Mouse (Mus musculus) left cerebral cortex, postnatal 10 days (tissue): Measurements from ENCODE around the gene Col4a4. TPM values are rescaled to one million over a fixed set of nuclear protein-coding genes. Genes with fewer than 3 reads are reported as not detected.

Experiments used
- DNase-seq, 2 experiments: peaks; one replicate each; pipeline ENCODE4 v3.0.0; 2021 to 2022; ENCODE audit warnings: low spot score in 2 of 2, mixed read lengths in 1 of 2; ENCODE audit errors: extremely low spot score in 1 of 2
- intact Hi-C: fragments of 180-260 bp; cut with DNase I; formaldehyde crosslinking; loops from one replicate; pipeline ENCODE4 v1.15.1; 2025
- total RNA-seq, 2 experiments: library from RNA; stranded (reverse); gene quantifications; 2 replicates each; pipeline ENCODE4 v1.2.3; 2021

Gene Col4a4
- total RNA-seq, 2 experiments from 2014 or later, result 4.8 to 4.9 TPM

DNA sequence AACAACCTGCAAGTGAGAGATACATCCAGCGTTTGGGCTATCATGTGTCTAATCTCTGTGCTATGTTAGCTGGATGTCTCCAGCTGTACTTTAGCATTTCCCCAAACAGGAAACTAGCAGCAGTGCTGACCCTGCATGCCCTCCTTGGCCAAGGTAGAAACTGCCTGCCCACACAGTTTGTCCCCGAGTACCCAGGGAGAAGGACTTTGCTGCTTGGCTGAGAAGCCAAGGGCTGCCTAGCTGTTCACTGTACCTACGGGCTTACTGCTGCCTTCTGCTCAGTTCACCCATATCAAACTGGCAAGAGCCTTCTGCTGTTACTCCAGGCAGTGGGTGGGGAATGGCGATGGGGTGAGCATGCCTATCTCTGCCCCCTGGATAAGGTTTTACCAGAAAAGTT lies 3.6 kb upstream of the Col4a4 start:
- intact Hi-C loops, result no loop called here
- no peak for DNase-seq

DNA sequence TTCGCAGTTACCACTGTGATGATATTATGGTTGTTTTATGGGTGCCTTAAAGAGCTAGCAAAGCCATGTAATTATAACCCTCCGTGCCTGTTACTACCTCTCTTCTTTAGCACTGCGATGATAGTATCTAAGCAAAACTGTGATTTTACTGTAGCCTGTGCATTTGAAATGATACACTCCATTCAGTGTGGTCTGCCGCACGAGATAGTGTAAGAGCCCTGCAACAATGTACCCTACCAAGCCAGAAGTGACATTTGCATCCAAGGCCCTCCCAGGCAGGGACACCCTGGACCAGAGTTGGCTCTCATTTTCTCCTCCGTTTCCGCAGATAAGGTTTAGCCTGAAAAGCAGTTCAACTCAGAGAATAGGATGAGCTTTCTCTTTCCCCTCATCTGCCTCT lies 668 bp downstream of the Col4a4 start:
- intact Hi-C loops, result no loop called here
- no peak for DNase-seq

GRCm38 (mm10) chr1:82578320-82578719 lies 8.3 kb downstream of the Col4a4 start:
- intact Hi-C loops, result no loop called here

GRCm38 (mm10) chr1:82577915-82578314 lies 8.7 kb downstream of the Col4a4 start:
- peak in 1 of 2 experiments; percentile 47 for DNase-seq
- intact Hi-C loops, result no loop called here

More at GRCm38 (mm10) chr1:82578320-82578719, 8.3 kb downstream of the Col4a4 start:
- no peak for DNase-seq

GRCm38 (mm10) chr1:82577339-82577738 lies 9.3 kb downstream of the Col4a4 start:
- DNase-seq, result no peak
- intact Hi-C loops, result no loop called here

- intact Hi-C loops, result no loop called here
- no peak for DNase-seq
Measured at GRCm38 (mm10) chr1:82576182-82576581, 10.5 kb downstream of the Col4a4 start.

DNA sequence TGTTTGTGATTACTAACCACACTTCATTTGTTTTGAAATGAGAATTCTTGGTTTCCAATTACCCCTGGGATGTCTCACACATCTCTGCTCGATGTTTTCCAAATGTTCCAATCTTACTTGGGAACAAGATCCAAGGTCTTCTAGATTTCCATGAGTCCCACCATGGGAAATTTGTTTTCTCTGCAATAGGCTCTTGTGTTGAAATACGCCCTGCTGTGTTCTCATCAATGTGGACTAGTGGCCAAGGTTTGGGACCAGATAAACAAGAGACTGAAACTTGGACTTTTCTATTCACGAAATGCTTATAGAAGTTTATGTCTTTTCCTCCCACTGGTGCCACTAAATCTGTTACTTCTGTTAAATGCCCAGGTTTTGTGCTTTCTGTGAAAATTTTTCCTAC lies 11.0 kb downstream of the Col4a4 start:
- DNase-seq, result no peak
- intact Hi-C loops, result no loop called here

DNA sequence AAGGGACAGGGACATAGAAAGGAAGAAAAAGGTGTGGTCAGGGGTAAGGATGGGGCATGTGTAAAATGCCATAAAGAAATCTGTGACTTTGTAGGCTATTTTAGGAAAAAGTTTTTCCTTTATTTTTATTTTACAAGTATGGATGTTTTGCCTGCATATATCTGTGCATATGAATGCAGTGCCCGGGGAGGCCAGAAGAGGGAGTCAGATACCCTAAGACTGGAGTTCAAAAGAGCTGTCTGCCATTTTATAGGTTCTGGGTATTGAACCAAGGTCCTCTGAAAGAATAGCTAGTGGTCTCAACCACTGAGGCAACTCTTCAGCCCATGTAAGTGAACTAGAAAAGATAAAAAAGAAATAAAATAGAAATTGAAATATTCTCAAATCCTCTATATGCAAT lies 14.9 kb downstream of the Col4a4 start:
- DNase-seq, result no peak
- intact Hi-C loops, result no loop called here

DNA sequence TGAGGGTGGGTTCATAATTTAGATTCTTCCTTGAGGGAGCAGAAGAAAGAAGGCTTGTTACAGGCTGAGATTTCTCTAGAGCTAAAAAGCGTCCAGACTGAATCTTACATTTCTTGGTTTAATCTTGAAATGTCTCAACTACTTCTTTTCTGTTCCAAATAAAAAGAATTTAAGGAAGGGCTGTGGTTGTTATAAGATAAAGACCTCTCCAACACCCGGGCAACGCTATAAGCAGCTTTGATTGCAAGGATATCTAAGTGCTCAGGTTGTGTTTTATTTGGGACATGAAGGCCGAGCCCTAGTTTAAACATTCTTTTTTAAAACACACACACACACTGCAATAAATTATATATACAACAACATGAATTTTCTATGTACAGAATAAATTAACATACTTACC lies 17.2 kb downstream of the Col4a4 start:
- DNase-seq, result no peak
- intact Hi-C loops, result no loop called here

GRCm38 (mm10) chr1:82560223-82560622 lies 26.4 kb downstream of the Col4a4 start:
- intact Hi-C loops, result no loop called here
- no peak for DNase-seq

DNA sequence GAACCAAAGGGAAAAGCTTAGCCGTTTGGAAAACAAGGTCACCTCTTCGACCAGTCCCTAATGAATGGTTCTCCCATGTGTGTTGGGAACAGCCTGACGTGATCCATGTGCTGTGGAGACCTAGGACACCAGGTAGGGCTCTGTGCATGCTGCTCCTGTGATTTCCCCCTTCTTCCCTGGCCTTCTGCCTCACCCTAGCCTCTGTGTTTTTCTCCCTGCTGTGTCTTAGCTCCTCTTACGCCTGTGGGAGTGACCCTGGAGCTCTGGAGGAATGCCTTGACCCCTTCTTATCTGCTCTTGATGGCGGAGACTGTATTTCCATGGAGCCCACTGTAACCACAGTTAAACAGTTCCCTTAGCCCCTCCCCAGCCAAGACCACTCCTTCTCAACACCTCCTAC lies 31.8 kb downstream of the Col4a4 start:
- DNase-seq, result no peak
- intact Hi-C loops, result loop anchor here (5.0 to 10.0 kb wide), 2 partner anchors 87 to 430 kb away; no protein-coding TSS in a partner anchor

GRCm38 (mm10) chr1:82554443-82554850 lies 32.2 kb downstream of the Col4a4 start:
- intact Hi-C loops, result loop anchor here (5.0 to 10.0 kb wide), 2 partner anchors 88 to 430 kb away; no protein-coding TSS in a partner anchor
- DNase-seq, result peak in 1 of 2 experiments; percentile 23

DNA sequence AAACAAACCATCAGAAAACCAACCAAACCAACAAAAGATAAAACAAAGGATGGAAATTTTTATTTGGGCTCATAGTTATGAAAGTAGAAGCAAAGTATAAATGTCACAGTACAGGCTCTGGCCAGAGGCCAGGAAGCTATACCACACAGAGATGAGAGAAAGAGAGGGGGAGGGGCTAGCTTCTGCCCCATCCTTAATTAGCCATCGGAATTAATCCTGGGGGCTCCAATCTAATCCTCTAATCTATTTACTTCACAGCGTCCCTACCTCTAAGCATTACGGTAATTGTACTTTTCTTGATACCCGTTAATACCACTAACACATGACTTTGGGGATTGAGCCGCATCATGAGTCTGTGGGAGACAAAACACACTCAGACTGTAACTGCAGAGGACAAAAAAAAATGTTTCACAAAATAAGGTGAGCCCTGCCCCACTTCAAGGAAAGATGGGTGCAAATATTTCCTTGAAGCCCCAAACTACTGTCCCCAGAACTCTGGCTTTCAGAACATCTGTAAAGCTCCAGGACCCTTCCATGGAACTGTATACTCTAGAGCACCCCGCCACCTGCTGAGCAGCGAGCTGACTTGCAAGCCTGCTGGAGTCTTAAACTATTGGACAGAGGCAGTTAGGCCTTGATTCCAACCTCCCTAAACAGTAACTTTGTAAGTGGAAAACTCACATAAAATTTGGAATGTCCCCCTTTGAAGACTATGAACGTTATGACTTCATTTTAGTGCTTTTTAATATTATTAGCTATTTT lies 41.3 kb downstream of the Col4a4 start:
- intact Hi-C loops, result no loop called here
- DNase-seq, result peak in 1 of 2 experiments; percentile 22

GRCm38 (mm10) chr1:82544419-82545185 lies 42.0 kb downstream of the Col4a4 start:
- intact Hi-C loops, result no loop called here
- DNase-seq, result no peak

DNA sequence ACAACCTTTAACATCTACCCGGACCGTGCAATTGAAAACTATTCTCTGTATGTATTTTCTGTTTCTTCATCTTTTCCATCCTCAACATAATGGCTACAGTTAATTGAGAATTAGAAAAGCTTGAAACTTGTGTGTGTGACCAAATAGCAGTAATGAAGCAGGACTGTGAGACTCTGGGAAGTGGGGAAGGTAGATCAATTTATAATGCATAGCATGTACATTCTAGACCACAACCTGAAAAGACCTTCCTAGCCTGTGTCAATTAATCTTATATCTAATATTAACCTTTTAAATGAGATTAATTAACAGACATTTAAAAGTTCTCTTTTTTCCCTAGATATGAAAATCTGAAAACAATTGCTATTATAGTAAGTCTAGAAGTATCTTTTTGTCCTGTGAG lies 42.7 kb downstream of the Col4a4 start:
- no peak for DNase-seq
- intact Hi-C loops, result no loop called here

- intact Hi-C loops, result no loop called here
- DNase-seq, result no peak
Measured at GRCm38 (mm10) chr1:82540056-82540455, 46.6 kb downstream of the Col4a4 start.

- no peak for DNase-seq
- intact Hi-C loops, result no loop called here
Measured at GRCm38 (mm10) chr1:82537848-82538247, 48.8 kb downstream of the Col4a4 start.

DNA sequence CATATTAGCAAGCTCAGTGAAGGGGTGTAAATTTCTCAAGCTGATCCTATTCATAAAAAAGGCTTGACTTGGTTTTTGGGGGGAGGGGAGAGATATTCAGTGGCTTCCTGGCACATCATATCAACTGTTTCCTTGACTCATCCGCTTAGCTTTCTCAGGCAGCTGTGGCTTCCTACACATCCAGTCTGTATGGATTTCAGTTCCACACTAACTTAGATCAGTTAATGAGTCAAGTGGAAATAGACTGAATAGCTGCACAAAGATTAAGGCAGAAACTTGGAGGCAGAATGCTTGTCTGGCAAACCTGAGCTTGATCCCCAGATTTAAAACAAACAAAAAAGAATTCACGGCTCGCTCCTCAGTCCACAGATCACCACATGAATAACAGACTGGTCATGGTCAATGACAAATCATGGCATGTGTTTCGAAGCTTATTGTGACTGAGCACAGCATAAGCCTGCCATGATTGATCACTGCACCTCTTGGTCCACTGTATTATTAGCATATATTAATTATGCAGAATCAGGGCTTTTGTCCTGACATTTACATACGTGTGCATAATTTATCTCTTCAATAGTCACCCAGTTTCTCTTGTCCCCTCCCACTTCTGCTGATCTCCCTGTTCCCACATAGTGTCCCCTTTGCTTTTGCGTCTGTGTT lies 50.0 kb downstream of the Col4a4 start:
- no peak for DNase-seq

DNA sequence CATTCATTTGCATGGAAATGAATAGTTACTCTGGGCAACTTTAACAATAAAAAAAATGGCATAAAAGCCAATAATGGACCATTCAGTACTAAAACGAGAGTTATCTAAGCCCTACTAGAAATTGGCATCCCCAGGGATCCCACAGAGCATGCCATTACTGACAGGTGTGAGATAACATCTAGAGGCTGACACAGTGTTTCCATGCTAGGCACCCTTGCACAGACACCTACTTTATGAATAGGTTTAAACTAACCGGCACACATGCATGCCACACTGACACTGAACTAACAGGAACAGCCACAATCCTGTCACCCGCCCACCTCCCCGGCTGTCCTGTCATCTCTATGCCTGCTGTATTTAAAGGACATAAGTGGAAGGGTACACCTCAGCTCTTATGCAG lies 58.7 kb downstream of the Col4a4 start:
- DNase-seq, result no peak
- intact Hi-C loops, result no loop called here

More for the DNA sequence above, 50.0 kb downstream of the Col4a4 start:
- intact Hi-C loops, result no loop called here

GRCm38 (mm10) chr1:82491954-82492353 lies 94.7 kb downstream of the Col4a4 start:
- no peak for DNase-seq
- intact Hi-C loops, result no loop called here
